In genomic region chr10:80384709-80385108, GRCm38 (mm10) we compare ENCODE assay signal across 8 mouse cellular contexts. TPM values are rescaled to one million over a fixed set of nuclear protein-coding genes. Genes with fewer than 3 reads are reported as not detected.
DNase-seq lines count a peak whose midpoint lies in the region; ATAC-seq and TF ChIP-seq lines count a peak whose summit lies in the region.

No protein-coding gene starts in this region.

- peak overlapping the region; percentile 93 for H3K27ac ChIP-seq in neural tube, embryonic 11.5 days (ENCODE audit: low read depth, low read length)
- H3K27ac ChIP-seq in forebrain, embryonic 15.5 days (replicated peaks): peak overlapping the region; percentile 95
- peak overlapping the region; percentile 80 for H3K27ac ChIP-seq in liver, embryonic 13.5 days
- no peak overlapping the region for H3K27ac ChIP-seq in stomach, postnatal 0 days (replicated peaks)
- no peak overlapping the region for H3K27ac ChIP-seq in gastrocnemius, adult 2 months

- no peak for TF ChIP-seq EP300 in stomach, postnatal 0 days (optimal IDR thresholded peaks at IDR 0.05)

- ATAC-seq in neural tube, embryonic 11.5 days (ENCODE audit: insufficient read depth, low FRiP score, low TSS enrichment): no peak
- 0 out of 2 replicates have a peak, but pooled peaks have one; percentile 0 for ATAC-seq in forebrain, embryonic 15.5 days (replicated peaks)
- peak; percentile 70 for ATAC-seq in liver, embryonic 13.5 days (ENCODE audit: low read depth)
- no peak for ATAC-seq in stomach, postnatal 0 days (ENCODE audit: low FRiP score, low TSS enrichment)

- 80% methylated on average over 7 of the region's 7 CpGs for WGBS in neural tube, embryonic 11.5 days
- WGBS in forebrain, embryonic 15.5 days: 56% methylated on average over 7 of the region's 7 CpGs
- WGBS in liver, embryonic 13.5 days (ENCODE audit: insufficient replicate concordance): 26% methylated on average over 7 of the region's 7 CpGs
- WGBS in stomach, postnatal 0 days: 71% methylated on average over 7 of the region's 7 CpGs

- H3K9ac ChIP-seq in neural tube, embryonic 11.5 days (ENCODE audit: low read length): peak overlapping the region; percentile 99
- peak overlapping the region; percentile 97 for H3K9ac ChIP-seq in forebrain, embryonic 15.5 days (replicated peaks)
- H3K9ac ChIP-seq in liver, embryonic 13.5 days: peak overlapping the region; percentile 82
- H3K9ac ChIP-seq in stomach, postnatal 0 days (ENCODE audit: low read length): peak overlapping the region; percentile 23; the same call in 1 of the 2 replicates

- H3K4me3 ChIP-seq in neural tube, embryonic 11.5 days (ENCODE audit: low read depth, low read length): peak overlapping the region; percentile 94
- peak overlapping the region; percentile 81 for H3K4me3 ChIP-seq in forebrain, embryonic 15.5 days
- H3K4me3 ChIP-seq in liver, embryonic 13.5 days (replicated peaks): peak overlapping the region; percentile 76
- H3K4me3 ChIP-seq in stomach, postnatal 0 days (ENCODE audit: low read depth, low read length): no peak overlapping the region
- H3K4me3 ChIP-seq in gastrocnemius, adult 2 months: no peak overlapping the region

- H3K27me3 ChIP-seq in neural tube, embryonic 11.5 days (ENCODE audit: control insufficient read depth, insufficient read depth, low read length): no peaks in the 10 kb centered on the region
- H3K27me3 ChIP-seq in forebrain, embryonic 15.5 days: no peaks in the 10 kb centered on the region
- peaks cover 7% of the 10 kb centered on the region; the same call in 1 of the 2 replicates for H3K27me3 ChIP-seq in liver, embryonic 13.5 days
- no peaks in the 10 kb centered on the region for H3K27me3 ChIP-seq in stomach, postnatal 0 days (ENCODE audit: control insufficient read depth, insufficient read depth, low read length)

- H3K4me1 ChIP-seq in neural tube, embryonic 11.5 days (ENCODE audit: control insufficient read depth, insufficient read depth, low read length): peaks cover 28% of the 10 kb centered on the region
- H3K4me1 ChIP-seq in forebrain, embryonic 15.5 days: peaks cover 43% of the 10 kb centered on the region
- H3K4me1 ChIP-seq in liver, embryonic 13.5 days (replicated peaks): peaks cover 60% of the 10 kb centered on the region
- H3K4me1 ChIP-seq in stomach, postnatal 0 days (replicated peaks; ENCODE audit: control insufficient read depth, insufficient read depth): peaks cover 12% of the 10 kb centered on the region; the same call in 1 of the 2 replicates

- intact Hi-C loops in gastrocnemius, adult 2 months (cut with DNase I): no loop called here

- H3K9me3 ChIP-seq in neural tube, embryonic 11.5 days (ENCODE audit: control insufficient read depth, low read length): no peaks in the 10 kb centered on the region
- no peaks in the 10 kb centered on the region for H3K9me3 ChIP-seq in forebrain, embryonic 15.5 days
- no peaks in the 10 kb centered on the region for H3K9me3 ChIP-seq in liver, embryonic 13.5 days (replicated peaks)
- H3K9me3 ChIP-seq in stomach, postnatal 0 days (ENCODE audit: control insufficient read depth, low read length): no peaks in the 10 kb centered on the region

- H3K4me2 ChIP-seq in neural tube, embryonic 11.5 days (ENCODE audit: low read depth): peak overlapping the region; percentile 81
- H3K4me2 ChIP-seq in forebrain, embryonic 15.5 days (replicated peaks): peak overlapping the region; percentile 83
- peak overlapping the region; percentile 98 for H3K4me2 ChIP-seq in liver, embryonic 13.5 days
- peak overlapping the region; percentile 83 for H3K4me2 ChIP-seq in stomach, postnatal 0 days (replicated peaks; ENCODE audit: low read depth)

- no peak for TF ChIP-seq CTCF in stomach, postnatal 0 days (IDR thresholded peaks at IDR 0.05; ENCODE audit: low read depth)
- no peak for TF ChIP-seq CTCF in gastrocnemius, adult 2 months (IDR thresholded peaks at IDR 0.05)

- peaks cover 29% of the 10 kb centered on the region for H3K36me3 ChIP-seq in neural tube, embryonic 11.5 days (ENCODE audit: control insufficient read depth, insufficient read depth, low read length)
- peaks cover 37% of the 10 kb centered on the region for H3K36me3 ChIP-seq in forebrain, embryonic 15.5 days
- peaks cover 27% of the 10 kb centered on the region for H3K36me3 ChIP-seq in liver, embryonic 13.5 days
- H3K36me3 ChIP-seq in stomach, postnatal 0 days (ENCODE audit: control insufficient read depth, insufficient read depth, low read length): peaks cover 16% of the 10 kb centered on the region

- DNase-seq in neural tube, embryonic 11.5 days (ENCODE audit: low spot score): no peak
- no peak for DNase-seq in neural tube, embryonic 10.5 days (ENCODE audit: extremely low spot score, low spot score)
- peak; percentile 66 for DNase-seq in liver, embryonic 13.5 days
- DNase-seq in stomach, postnatal 0 days (ENCODE audit: low spot score): no peak
- DNase-seq in spleen, postnatal 14 days (ENCODE audit: low spot score in 2 of 2): no peak
- no peak for DNase-seq in gastrocnemius, adult 2 months
- no peak for DNase-seq in frontal cortex, postnatal 14 days (ENCODE audit: low spot score in 2 of 2)

RNA-seq across cellular contexts. Expression of gene Mex3d, which starts 2.8 kb away (rescaled TPM):
- 12.6 and 15.5 TPM in 2 replicates for polyA plus RNA-seq in neural tube, embryonic 11.5 days (2014; fragmentation: Nextera tagmentation; extraction: Ambion mirVana)
- polyA plus RNA-seq in forebrain, embryonic 15.5 days (2015; fragmentation: Nextera tagmentation; extraction: Ambion mirVana): 22.0 and 22.7 TPM in 2 replicates
- 1.0 and 1.1 TPM in 2 replicates for polyA plus RNA-seq in liver, embryonic 13.5 days (2015; fragmentation: Nextera tagmentation; extraction: Ambion mirVana)
- polyA plus RNA-seq in stomach, postnatal 0 days (2015; fragmentation: Nextera tagmentation; extraction: Ambion mirVana): 4.1 and 4.5 TPM in 2 replicates
- 1 to 10 TPM; 4.7 to 5.1 TPM for total RNA-seq in gastrocnemius, adult 2 months (2021)

RNA-seq across cellular contexts. Expression of gene Mbd3, which starts 14.6 kb away (rescaled TPM):
- polyA plus RNA-seq in neural tube, embryonic 11.5 days (2014; fragmentation: Nextera tagmentation; extraction: Ambion mirVana): 262 and 271 TPM in 2 replicates
- polyA plus RNA-seq in forebrain, embryonic 15.5 days (2015; fragmentation: Nextera tagmentation; extraction: Ambion mirVana): 281 and 295 TPM in 2 replicates
- 81.2 and 87.4 TPM in 2 replicates for polyA plus RNA-seq in liver, embryonic 13.5 days (2015; fragmentation: Nextera tagmentation; extraction: Ambion mirVana)
- 81.1 and 82.9 TPM in 2 replicates for polyA plus RNA-seq in stomach, postnatal 0 days (2015; fragmentation: Nextera tagmentation; extraction: Ambion mirVana)
- 100 to 1,000 TPM; 105 to 116 TPM for total RNA-seq in gastrocnemius, adult 2 months (2021)

RNA-seq across cellular contexts. Expression of gene Uqcr11, which starts 21.9 kb away (rescaled TPM):
- polyA plus RNA-seq in neural tube, embryonic 11.5 days (2014; fragmentation: Nextera tagmentation; extraction: Ambion mirVana): 494 and 521 TPM in 2 replicates
- polyA plus RNA-seq in forebrain, embryonic 15.5 days (2015; fragmentation: Nextera tagmentation; extraction: Ambion mirVana): 551 and 574 TPM in 2 replicates
- polyA plus RNA-seq in liver, embryonic 13.5 days (2015; fragmentation: Nextera tagmentation; extraction: Ambion mirVana): 474 and 603 TPM in 2 replicates
- 859 and 899 TPM in 2 replicates for polyA plus RNA-seq in stomach, postnatal 0 days (2015; fragmentation: Nextera tagmentation; extraction: Ambion mirVana)
- 1,000 to 10,000 TPM in 1 of 2 experiments, 100 to 1,000 TPM in 1; 776 to 1,068 TPM for total RNA-seq in gastrocnemius, adult 2 months (2021)

RNA-seq across cellular contexts. Expression of gene Plk5, which starts 28.4 kb away (rescaled TPM):
- 0.17 TPM in 1 of 2 replicates, not detected in the other for polyA plus RNA-seq in neural tube, embryonic 11.5 days (2014; fragmentation: Nextera tagmentation; extraction: Ambion mirVana)
- polyA plus RNA-seq in forebrain, embryonic 15.5 days (2015; fragmentation: Nextera tagmentation; extraction: Ambion mirVana): 2.2 and 2.7 TPM in 2 replicates
- 0.12 TPM in 1 of 2 replicates, not detected in the other for polyA plus RNA-seq in liver, embryonic 13.5 days (2015; fragmentation: Nextera tagmentation; extraction: Ambion mirVana)
- 0.07 TPM in 2 replicates for polyA plus RNA-seq in stomach, postnatal 0 days (2015; fragmentation: Nextera tagmentation; extraction: Ambion mirVana)
- total RNA-seq in gastrocnemius, adult 2 months (2021): under 1 TPM; 0.10 to 0.45 TPM

RNA-seq across cellular contexts. Expression of gene Adamtsl5, which starts 36.5 kb away (rescaled TPM):
- polyA plus RNA-seq in neural tube, embryonic 11.5 days (2014; fragmentation: Nextera tagmentation; extraction: Ambion mirVana): 0.17 and 0.27 TPM in 2 replicates
- polyA plus RNA-seq in forebrain, embryonic 15.5 days (2015; fragmentation: Nextera tagmentation; extraction: Ambion mirVana): 0.32 and 0.61 TPM in 2 replicates
- 1.8 and 2.5 TPM in 2 replicates for polyA plus RNA-seq in liver, embryonic 13.5 days (2015; fragmentation: Nextera tagmentation; extraction: Ambion mirVana)
- polyA plus RNA-seq in stomach, postnatal 0 days (2015; fragmentation: Nextera tagmentation; extraction: Ambion mirVana): 12.2 and 12.8 TPM in 2 replicates
- 10 to 100 TPM; 26.2 to 43.3 TPM for total RNA-seq in gastrocnemius, adult 2 months (2021)

Comparison
In these comparisons a context has a peak if more than half of its experiments do, and no peak if none do; other contexts are left out.
1. ATAC-seq: peak in forebrain, embryonic 15.5 days (single experiment) and liver, embryonic 13.5 days (single experiment); none in neural tube, embryonic 11.5 days (single experiment) and stomach, postnatal 0 days (single experiment).
2. H3K27ac ChIP-seq: peak in neural tube, embryonic 11.5 days (single experiment), forebrain, embryonic 15.5 days (single experiment) and liver, embryonic 13.5 days (single experiment); none in stomach, postnatal 0 days (single experiment) and gastrocnemius, adult 2 months (single experiment).
3. H3K4me3 ChIP-seq: peak in neural tube, embryonic 11.5 days (single experiment), forebrain, embryonic 15.5 days (single experiment) and liver, embryonic 13.5 days (single experiment); none in stomach, postnatal 0 days (single experiment) and gastrocnemius, adult 2 months (single experiment).
4. H3K9ac ChIP-seq: peak in every context shown above with its lines; median percentile 99 in neural tube, embryonic 11.5 days; 97 in forebrain, embryonic 15.5 days; 82 in liver, embryonic 13.5 days; 23 in stomach, postnatal 0 days.
5. Peak in every context shown above with its lines, with median percentiles within 50 percentile points of each other: H3K4me2 ChIP-seq.